Mouse (Mus musculus): ENCODE results near the gene Usp20.

Usp20 gene

GRCm38 (mm10) chr2:30998443-30999260, 16.6 kb downstream of the Usp20 start:
- Histone ChIP-seq H3K4me1 (replicated peaks; ENCODE audit: low read depth, low read length) (peaks cover 27% of the 10 kb centered on the region), H3K36me3 (ENCODE audit: insufficient read depth, low read length) (peaks cover 8% of the 10 kb centered on the region), H3K9me3 (ENCODE audit: low read length) (no peaks in the 10 kb centered on the region), H3K27me3 (ENCODE audit: insufficient read depth, low read length) (peaks cover 9% of the 10 kb centered on the region), H3K4me3 (replicated peaks; ENCODE audit: low read length) (no peak overlapping the region)
- TF ChIP-seq NANOG (IDR thresholded peaks at IDR 0.05; ENCODE audit: borderline replicate concordance, low read length) (no peak), CTCF (conservative IDR thresholded peaks at IDR 0.05; ENCODE audit: low read length) (no peak)

GRCm38 (mm10) chr2:31002857-31003256, 20.8 kb downstream of the Usp20 start:
- no peak for TF ChIP-seq NANOG (IDR thresholded peaks at IDR 0.05; ENCODE audit: borderline replicate concordance, low read length)
- TF ChIP-seq POU5F1 (IDR thresholded peaks at IDR 0.05; ENCODE audit: borderline replicate concordance, low read length): no peak
- TF ChIP-seq CTCF (conservative IDR thresholded peaks at IDR 0.05; ENCODE audit: low read length): no peak

GRCm38 (mm10) chr2:31005453-31005852, 23.4 kb downstream of the Usp20 start:
- Histone ChIP-seq H3K9me3 (ENCODE audit: low read length) (no peaks in the 10 kb centered on the region), H3K27me3 (ENCODE audit: insufficient read depth, low read length) (no peaks in the 10 kb centered on the region), H3K4me3 (replicated peaks; ENCODE audit: low read length) (no peak overlapping the region), H3K36me3 (ENCODE audit: insufficient read depth, low read length) (peaks cover 26% of the 10 kb centered on the region), H3K4me1 (replicated peaks; ENCODE audit: low read depth, low read length) (peaks cover 26% of the 10 kb centered on the region)
- TF ChIP-seq POU5F1 (IDR thresholded peaks at IDR 0.05; ENCODE audit: borderline replicate concordance, low read length): no peak
- no peak for TF ChIP-seq NANOG (IDR thresholded peaks at IDR 0.05; ENCODE audit: borderline replicate concordance, low read length)
- no peak for TF ChIP-seq CTCF (conservative IDR thresholded peaks at IDR 0.05; ENCODE audit: low read length)

More at GRCm38 (mm10) chr2:31002857-31003256, 20.8 kb downstream of the Usp20 start:
- Histone ChIP-seq H3K36me3 (ENCODE audit: insufficient read depth, low read length) (peaks cover 31% of the 10 kb centered on the region), H3K4me1 (replicated peaks; ENCODE audit: low read depth, low read length) (peaks cover 23% of the 10 kb centered on the region), H3K9me3 (ENCODE audit: low read length) (no peaks in the 10 kb centered on the region), H3K27me3 (ENCODE audit: insufficient read depth, low read length) (peaks cover 7% of the 10 kb centered on the region), H3K4me3 (replicated peaks; ENCODE audit: low read length) (no peak overlapping the region)

GRCm38 (mm10) chr2:31006434-31006833, 24.4 kb downstream of the Usp20 start:
- H3K4me1 ChIP-seq (replicated peaks; ENCODE audit: low read depth, low read length): peaks cover 29% of the 10 kb centered on the region
- no peak overlapping the region for H3K4me3 ChIP-seq (replicated peaks; ENCODE audit: low read length)
- H3K9me3 ChIP-seq (ENCODE audit: low read length): no peaks in the 10 kb centered on the region
- no peaks in the 10 kb centered on the region for H3K27me3 ChIP-seq (ENCODE audit: insufficient read depth, low read length)
- peaks cover 33% of the 10 kb centered on the region for H3K36me3 ChIP-seq (ENCODE audit: insufficient read depth, low read length)
- TF ChIP-seq CTCF (conservative IDR thresholded peaks at IDR 0.05; ENCODE audit: low read length): no peak
- TF ChIP-seq NANOG (IDR thresholded peaks at IDR 0.05; ENCODE audit: borderline replicate concordance, low read length): no peak
- no peak for TF ChIP-seq POU5F1 (IDR thresholded peaks at IDR 0.05; ENCODE audit: borderline replicate concordance, low read length)

- H3K36me3 ChIP-seq (ENCODE audit: insufficient read depth, low read length): peaks cover 36% of the 10 kb centered on the region
- H3K4me3 ChIP-seq (replicated peaks; ENCODE audit: low read length): no peak overlapping the region
- H3K27me3 ChIP-seq (ENCODE audit: insufficient read depth, low read length): no peaks in the 10 kb centered on the region
- no peaks in the 10 kb centered on the region for H3K9me3 ChIP-seq (ENCODE audit: low read length)
- no peak for TF ChIP-seq CTCF (conservative IDR thresholded peaks at IDR 0.05; ENCODE audit: low read length)
- TF ChIP-seq NANOG (IDR thresholded peaks at IDR 0.05; ENCODE audit: borderline replicate concordance, low read length): no peak
- no peak for TF ChIP-seq POU5F1 (IDR thresholded peaks at IDR 0.05; ENCODE audit: borderline replicate concordance, low read length)
- peaks cover 29% of the 10 kb centered on the region for H3K4me1 ChIP-seq (replicated peaks; ENCODE audit: low read depth, low read length)
Observed at GRCm38 (mm10) chr2:31007208-31007607, 25.1 kb downstream of the Usp20 start.

DNA sequence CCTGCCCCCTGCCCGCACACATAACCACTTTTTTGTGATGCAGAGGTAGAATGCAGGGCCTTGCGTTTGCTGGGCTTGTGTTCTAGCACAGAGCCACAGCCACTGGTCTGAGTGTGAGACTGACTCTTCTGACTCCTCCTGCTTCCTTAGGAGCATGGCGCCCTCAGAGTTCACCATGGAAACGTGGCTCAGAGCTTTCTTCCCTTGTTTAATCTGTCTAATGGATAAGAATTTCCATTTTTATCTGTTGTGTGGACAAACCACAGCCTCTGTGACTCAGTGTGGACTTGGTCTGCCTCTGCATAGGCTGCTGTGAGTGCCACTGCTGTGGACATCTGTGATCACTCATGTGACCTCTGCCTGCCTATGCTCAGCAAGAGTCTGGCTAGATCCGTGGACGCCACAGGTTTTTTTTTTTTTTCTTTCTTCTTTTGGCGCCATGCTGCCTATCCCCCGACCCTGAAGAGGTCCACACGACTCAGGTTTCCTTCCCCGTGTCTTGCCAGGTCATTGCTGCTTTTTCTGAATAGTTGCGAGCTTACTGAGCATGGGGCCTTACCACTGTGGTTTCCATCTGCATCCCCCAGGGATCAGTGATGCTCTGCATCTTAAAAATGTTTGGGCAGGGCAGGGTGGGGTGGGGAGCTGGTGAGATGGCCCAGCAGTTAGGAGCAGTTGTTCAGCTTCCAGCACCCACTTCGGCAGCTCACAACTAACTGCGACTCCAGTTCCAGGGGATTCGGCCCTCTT, 31.5 kb downstream of the Usp20 start:
- Histone ChIP-seq H3K4me1 (replicated peaks; ENCODE audit: low read depth, low read length) (peaks cover 40% of the 10 kb centered on the region), H3K27me3 (ENCODE audit: insufficient read depth, low read length) (no peaks in the 10 kb centered on the region), H3K36me3 (ENCODE audit: insufficient read depth, low read length) (peaks cover 27% of the 10 kb centered on the region), H3K4me3 (replicated peaks; ENCODE audit: low read length) (no peak overlapping the region), H3K9me3 (ENCODE audit: low read length) (no peaks in the 10 kb centered on the region)
- no peak for TF ChIP-seq POU5F1 (IDR thresholded peaks at IDR 0.05; ENCODE audit: borderline replicate concordance, low read length)
- TF ChIP-seq CTCF (conservative IDR thresholded peaks at IDR 0.05; ENCODE audit: low read length): no peak

DNA sequence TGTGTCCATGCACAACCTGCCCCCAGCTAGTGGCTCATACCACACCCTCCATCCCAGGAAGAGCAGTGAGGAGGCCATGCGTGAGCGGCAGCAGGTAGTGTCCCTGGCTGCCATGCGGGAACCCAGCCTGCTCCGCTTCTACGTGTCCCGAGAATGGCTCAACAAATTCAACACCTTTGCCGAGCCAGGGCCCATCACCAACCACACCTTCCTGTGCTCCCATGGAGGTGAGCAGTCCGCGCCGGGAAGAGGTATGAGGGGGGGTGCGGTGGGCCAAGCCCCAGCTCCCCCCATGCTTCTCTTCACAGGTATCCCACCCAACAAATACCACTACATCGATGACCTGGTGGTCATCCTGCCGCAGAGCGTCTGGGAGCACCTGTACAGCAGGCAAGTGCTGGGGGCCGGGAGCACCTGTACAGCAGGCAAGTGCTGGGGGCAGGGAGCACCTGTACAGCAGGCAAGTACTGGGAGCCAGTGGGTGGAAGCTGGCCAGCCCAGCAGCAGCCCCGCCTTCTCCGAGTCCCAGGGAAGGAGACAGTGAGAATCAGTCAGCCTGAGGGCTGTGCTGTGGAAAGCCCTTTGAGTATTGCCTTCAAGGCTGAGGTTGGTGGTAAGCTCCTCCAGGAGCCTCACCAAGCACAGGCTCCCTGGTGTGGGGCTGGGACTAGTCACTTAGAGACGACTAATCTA, 35.7 kb downstream of the Usp20 start:
- H3K4me3 ChIP-seq (replicated peaks; ENCODE audit: low read length): no peak overlapping the region
- H3K27me3 ChIP-seq (ENCODE audit: insufficient read depth, low read length): no peaks in the 10 kb centered on the region
- H3K36me3 ChIP-seq (ENCODE audit: insufficient read depth, low read length): peaks cover 25% of the 10 kb centered on the region
- no peaks in the 10 kb centered on the region for H3K9me3 ChIP-seq (ENCODE audit: low read length)
- H3K4me1 ChIP-seq (replicated peaks; ENCODE audit: low read depth, low read length): peaks cover 52% of the 10 kb centered on the region
- no peak for TF ChIP-seq POU5F1 (IDR thresholded peaks at IDR 0.05; ENCODE audit: borderline replicate concordance, low read length)
- no peak for TF ChIP-seq CTCF (conservative IDR thresholded peaks at IDR 0.05; ENCODE audit: low read length)
- no peak for TF ChIP-seq NANOG (IDR thresholded peaks at IDR 0.05; ENCODE audit: borderline replicate concordance, low read length)

GRCm38 (mm10) chr2:31018519-31018918, 36.4 kb downstream of the Usp20 start:
- Histone ChIP-seq H3K36me3 (ENCODE audit: insufficient read depth, low read length) (peaks cover 25% of the 10 kb centered on the region), H3K4me3 (replicated peaks; ENCODE audit: low read length) (no peak overlapping the region), H3K4me1 (replicated peaks; ENCODE audit: low read depth, low read length) (peaks cover 44% of the 10 kb centered on the region), H3K27me3 (ENCODE audit: insufficient read depth, low read length) (no peaks in the 10 kb centered on the region), H3K9me3 (ENCODE audit: low read length) (no peaks in the 10 kb centered on the region)
- TF ChIP-seq POU5F1 (IDR thresholded peaks at IDR 0.05; ENCODE audit: borderline replicate concordance, low read length) (no peak), NANOG (IDR thresholded peaks at IDR 0.05; ENCODE audit: borderline replicate concordance, low read length) (no peak), CTCF (conservative IDR thresholded peaks at IDR 0.05; ENCODE audit: low read length) (no peak)
